Mouse (Mus musculus): ENCODE results near the gene Mtm1. TPM values are rescaled to one million over a fixed set of nuclear protein-coding genes. Genes with fewer than 3 reads are reported as not detected.

The Mtm1 gene
- 10 to 100 TPM in 1 of 2 experiments, 1 to 10 TPM in 1; 9.1 to 10.3 TPM for total RNA-seq (2023)

DNA sequence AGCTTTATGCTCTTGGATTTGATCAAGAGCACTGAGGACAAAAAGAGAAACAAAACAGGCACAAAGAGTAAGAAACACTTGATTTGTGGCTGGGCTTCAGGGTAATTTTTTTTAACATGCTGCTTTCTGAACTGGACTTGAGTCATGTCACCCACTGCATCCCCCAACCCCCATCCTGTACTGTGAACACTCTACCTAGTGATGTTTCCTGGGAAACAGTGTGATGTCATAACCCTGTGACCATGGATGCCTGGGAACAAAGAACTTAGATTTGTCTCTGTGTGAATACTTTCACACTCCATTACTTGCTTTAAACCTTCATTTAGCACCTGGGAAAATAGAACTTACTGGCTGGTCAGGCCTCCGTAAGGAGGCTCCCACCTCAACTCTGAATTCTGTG lies at the start of gene Mtm1:
Gene Mtm1, plus strand, starts transcription at position 301 of the 400 bp plus-strand sequence.

DNA sequence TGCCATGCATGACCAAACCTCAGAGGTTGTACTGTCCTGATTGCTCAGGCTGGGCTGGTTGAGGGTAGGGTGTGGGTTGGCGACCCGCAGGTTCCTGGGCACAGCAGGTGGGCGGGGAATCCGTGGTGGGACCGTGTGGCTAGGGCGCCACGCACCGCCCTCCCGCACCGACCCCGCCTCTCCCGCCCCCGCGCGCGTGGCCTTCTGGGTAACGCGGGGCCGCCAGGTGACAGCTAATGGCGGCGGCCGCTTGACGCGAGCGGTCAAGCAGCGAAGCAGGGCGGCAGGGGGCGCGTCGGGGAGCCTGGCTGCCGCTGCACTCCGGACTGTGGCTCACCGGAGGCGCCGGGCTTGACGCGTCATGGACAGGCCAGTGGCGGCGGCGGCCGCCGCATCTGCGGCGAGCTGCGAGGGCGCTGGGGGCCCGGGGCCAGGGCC lies 154.0 kb downstream of the Mtm1 start, which contains the start of gene Mtmr1:
Gene Mtmr1, plus strand, starts transcription at position 207 of the 438 bp plus-strand sequence.

Other genes with a start within 250 kb of the Mtm1 start
- gene Mamld1, start 160.5 kb upstream of the Mtm1 start, total RNA-seq (2023) = not detected
- 10 to 100 TPM; 37.1 to 37.3 TPM for gene Mtmr1, start 154.0 kb downstream of the Mtm1 start, total RNA-seq (2023)

Measured in T-cell, adult 66 days (primary cell).